Mouse (Mus musculus): ENCODE data around the gene Rgma. TPM values are rescaled to one million over a fixed set of nuclear protein-coding genes. Genes with fewer than 3 reads are reported as not detected.
A peak's percentile ranks its signal among the peaks of the same experiment; 100 is the strongest.

Gene Rgma
- total RNA-seq, 4 experiments from 2014 or later: 63.8 to 70.3 (median 64.4) TPM

- DNase-seq (ENCODE audit: low spot score in 2 of 2): no peak
Measured at GRCm38 (mm10) chr7:73400051-73400916, 25.0 kb downstream of the Rgma start.

- no peak for DNase-seq (ENCODE audit: low spot score in 2 of 2)
Measured at GRCm38 (mm10) chr7:73402106-73402505, 26.8 kb downstream of the Rgma start.

GRCm38 (mm10) chr7:73402671-73403070, 27.4 kb downstream of the Rgma start:
- no peak for DNase-seq (ENCODE audit: low spot score in 2 of 2)

DNA sequence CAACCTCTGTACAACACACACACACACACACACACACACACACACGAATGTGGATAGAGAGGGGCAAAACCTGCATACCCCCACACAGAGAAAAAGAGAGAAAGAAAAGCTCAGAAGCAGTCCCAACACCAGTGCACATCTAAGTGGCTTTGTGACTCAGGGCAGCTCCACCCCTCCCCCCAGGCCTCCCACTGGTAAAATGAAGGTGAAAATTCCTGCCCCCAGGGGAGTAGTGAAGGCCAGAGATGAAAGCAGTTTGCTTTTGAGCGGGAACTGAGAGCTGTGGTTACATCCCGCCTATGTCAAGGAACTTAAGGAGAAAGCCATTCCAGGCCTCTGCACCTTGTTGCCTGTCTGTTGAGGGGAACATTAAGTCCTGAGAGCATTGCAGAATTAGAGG, 28.2 kb downstream of the Rgma start:
- no peak for DNase-seq (ENCODE audit: low spot score in 2 of 2)

- no peak for DNase-seq (ENCODE audit: low spot score in 2 of 2)
Measured at GRCm38 (mm10) chr7:73405550-73405949, 30.2 kb downstream of the Rgma start.

- DNase-seq (ENCODE audit: low spot score in 2 of 2): no peak
Measured at GRCm38 (mm10) chr7:73411523-73411922, 36.2 kb downstream of the Rgma start.

DNA sequence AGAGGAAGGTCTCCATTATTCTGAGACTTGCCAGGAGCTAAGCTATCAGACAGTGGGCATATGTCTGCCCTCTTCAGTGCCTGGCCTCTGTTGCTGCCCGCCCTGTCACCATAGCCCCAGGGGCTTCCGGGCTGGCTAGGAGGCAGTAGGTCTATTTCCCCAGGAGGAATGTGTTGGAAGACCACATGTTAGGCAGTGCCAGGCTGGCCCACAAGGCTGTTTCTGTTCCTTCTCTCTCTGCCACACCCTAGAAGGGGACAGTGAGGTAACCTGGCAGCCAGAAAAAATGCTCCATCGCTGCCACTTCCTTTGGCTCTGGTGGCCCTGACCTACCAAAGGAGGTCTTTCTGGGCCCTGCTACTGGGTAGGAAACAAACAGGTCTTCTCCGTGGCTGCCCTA, 36.7 kb downstream of the Rgma start:
- DNase-seq (ENCODE audit: low spot score in 2 of 2): no peak

DNA sequence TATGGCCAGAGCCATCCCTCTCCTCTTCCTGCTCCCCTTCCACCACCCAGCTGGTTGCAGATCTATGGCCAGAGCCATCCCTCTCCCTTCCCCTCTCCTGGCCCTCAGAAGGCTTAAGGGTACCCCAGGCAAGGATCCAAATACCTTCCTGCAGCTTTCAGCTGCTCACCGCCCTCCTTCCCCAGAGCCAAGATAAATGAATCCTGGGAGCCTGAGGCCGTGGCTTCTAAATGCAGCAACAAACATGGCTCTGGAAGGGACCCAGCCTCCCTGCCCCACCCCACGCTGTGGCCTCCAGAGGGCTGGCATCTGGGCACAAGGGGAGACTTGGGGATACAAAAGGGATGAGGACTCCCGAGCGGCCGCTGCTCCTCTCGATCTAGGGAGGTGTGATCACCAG, 37.1 kb downstream of the Rgma start:
- DNase-seq (ENCODE audit: low spot score in 2 of 2): no peak

- no peak for DNase-seq (ENCODE audit: low spot score in 2 of 2)
Measured at GRCm38 (mm10) chr7:73414192-73414591, 38.9 kb downstream of the Rgma start.

GRCm38 (mm10) chr7:73419375-73419774, 44.1 kb downstream of the Rgma start:
- no peak for DNase-seq (ENCODE audit: low spot score in 2 of 2)

DNA sequence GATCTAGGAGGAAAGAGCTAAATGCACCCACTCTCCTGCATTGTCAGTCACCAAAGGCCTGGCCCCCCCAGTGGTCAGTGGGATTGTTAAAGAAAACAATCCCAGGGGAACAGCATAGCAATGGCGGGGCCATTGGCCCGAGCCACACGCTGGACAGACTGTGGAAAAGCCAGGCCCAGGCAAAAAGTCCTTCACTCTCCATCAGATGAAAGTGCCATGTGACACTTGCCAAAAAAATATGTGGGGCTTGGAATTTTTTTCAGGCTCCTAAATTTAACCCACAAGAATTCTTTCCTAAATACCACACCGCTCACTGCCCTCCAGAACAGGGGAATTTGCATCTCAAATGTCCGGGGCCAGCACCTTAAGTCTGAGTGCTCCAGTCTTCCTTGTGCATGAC, 45.5 kb downstream of the Rgma start:
- DNase-seq (ENCODE audit: low spot score in 2 of 2): no peak

DNA sequence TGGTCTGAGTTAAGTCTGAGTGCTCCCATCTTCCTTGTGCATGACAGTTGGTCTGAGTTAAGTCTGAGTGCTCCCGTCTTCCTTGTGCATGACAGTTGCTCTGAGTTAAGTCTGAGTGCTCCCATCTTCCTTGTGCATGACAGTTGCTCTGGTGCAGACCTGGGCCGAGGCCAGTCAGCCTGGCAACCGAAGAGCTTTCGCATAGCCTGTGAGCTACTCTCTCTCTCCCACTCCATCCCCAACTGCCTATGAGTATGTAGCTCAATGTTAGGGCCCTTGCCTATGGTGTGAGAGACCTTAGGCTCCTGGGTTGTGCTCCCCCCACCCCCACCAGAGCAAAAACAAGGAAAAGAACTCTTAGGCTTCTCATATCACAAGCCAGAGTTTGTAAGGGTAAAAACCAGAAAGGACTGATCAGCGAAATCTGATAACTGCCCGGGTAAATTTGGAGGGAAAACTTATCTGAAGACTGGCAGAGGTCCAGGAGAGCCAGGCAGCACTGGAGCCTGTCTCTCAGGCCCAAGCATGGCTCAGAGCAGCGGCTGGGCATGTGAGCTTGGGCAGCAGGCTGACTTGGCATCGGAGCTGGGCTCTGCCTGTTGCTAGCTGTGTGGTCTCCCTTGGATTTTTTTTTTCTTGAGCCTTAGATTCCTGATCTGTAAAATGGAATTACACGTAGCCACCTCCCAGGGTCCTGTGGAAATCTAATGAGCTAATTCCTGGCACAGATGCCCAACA, 46.1 kb downstream of the Rgma start:
- DNase-seq (ENCODE audit: low spot score in 2 of 2): peak in 1 of 2 experiments; percentile 41

GRCm38 (mm10) chr7:73422223-73423113, 47.2 kb downstream of the Rgma start:
- peak; percentile 69 to 83 for DNase-seq (ENCODE audit: low spot score in 2 of 2)

DNA sequence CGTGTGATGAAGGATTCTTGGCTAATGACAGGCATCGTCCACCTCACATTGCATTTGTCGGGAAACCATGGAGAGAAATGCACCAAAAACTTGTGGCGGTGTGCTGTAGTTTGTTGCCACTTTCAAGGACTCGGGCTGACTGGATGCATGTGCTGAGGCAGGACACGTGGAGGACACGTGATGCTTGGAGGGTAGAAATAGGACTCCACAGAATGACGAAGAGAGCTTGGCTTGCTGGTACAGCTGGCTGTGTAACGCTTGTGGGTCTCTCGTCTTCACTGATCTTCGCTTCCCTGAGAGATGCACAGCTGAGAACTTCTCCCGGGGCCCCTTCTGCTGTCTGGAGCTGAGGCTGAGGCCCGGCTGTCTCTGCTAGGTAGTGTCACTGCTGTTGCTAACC, 47.9 kb downstream of the Rgma start:
- peak in 1 of 2 experiments; percentile 73 for DNase-seq (ENCODE audit: low spot score in 2 of 2)

DNA sequence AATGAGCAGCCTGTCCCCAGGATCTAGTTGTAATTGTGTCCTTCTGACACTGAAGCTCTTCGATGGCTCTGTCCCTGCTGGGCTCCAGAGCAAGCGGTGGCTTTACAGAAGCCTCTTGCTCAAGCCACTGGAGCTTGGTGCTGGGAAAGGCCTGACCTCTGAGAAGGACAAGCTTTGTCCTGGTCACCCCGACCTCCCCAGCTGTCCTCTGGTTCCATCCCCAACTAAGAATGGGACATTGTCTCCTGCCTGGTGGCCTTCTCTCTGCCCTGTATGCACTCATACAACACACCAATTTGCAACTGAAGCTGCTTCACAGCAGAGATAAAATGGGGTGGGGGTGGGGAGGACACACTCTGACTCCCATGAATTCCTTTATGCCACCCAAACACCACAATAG, 48.9 kb downstream of the Rgma start:
- DNase-seq (ENCODE audit: low spot score in 2 of 2): peak in 1 of 2 experiments; percentile 54

- DNase-seq (ENCODE audit: low spot score in 2 of 2): no peak
Measured at GRCm38 (mm10) chr7:73424705-73425104, 49.4 kb downstream of the Rgma start.

DNA sequence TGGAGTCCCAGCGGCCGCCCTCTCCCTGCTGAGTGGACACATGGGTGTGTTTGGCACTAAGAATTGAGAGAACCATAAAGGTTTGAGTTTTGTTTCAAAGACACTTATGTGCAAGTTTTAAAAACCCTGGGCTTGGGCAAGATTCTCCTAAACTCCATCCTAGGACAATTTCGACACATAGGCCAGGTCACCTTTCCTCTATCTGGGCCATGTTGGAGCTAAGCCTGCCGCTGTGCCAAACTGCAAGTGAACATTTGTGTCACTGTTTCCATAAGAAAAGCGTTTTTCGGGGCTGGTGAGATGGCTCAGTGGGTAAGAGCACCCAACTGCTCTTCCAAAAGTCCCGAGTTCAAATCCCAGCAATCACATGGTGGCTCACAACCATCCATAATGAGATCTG, 50.1 kb downstream of the Rgma start:
- no peak for DNase-seq (ENCODE audit: low spot score in 2 of 2)

GRCm38 (mm10) chr7:73426235-73426634, 50.9 kb downstream of the Rgma start:
- no peak for DNase-seq (ENCODE audit: low spot score in 2 of 2)

- DNase-seq (ENCODE audit: low spot score in 2 of 2): no peak
Measured at GRCm38 (mm10) chr7:73426752-73427386, 51.6 kb downstream of the Rgma start.

GRCm38 (mm10) chr7:73427794-73428193, 52.5 kb downstream of the Rgma start:
- no peak for DNase-seq (ENCODE audit: low spot score in 2 of 2)

DNA sequence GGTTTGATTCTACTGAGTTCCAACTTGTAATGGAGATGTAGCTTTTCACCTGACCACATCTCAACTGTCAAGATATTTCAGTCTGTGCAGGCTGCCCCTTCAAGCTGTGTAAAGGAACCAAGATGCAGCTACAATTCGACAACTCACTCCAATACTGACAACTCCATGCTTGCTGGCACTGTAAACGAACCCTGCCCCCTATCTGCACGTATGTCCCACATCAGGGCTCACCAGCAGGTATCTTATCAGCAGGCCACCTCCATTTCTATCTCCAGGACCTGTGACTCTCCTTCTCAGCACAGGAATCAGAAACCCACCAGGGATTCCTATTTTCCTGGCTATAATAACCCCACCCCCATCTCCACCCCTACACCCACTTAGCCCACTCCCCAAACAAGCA, 53.2 kb downstream of the Rgma start:
- no peak for DNase-seq (ENCODE audit: low spot score in 2 of 2)
